Mouse (Mus musculus) bone marrow, adult 2 months (tissue): Measurements from ENCODE around the gene Copb1. TPM values are rescaled to one million over a fixed set of nuclear protein-coding genes. Genes with fewer than 3 reads are reported as not detected.

Experiments
- H3K27ac ChIP-seq: fragments of 200-500 bp; 2 replicates; pipeline ENCODE4 v1.5.1; 2012; ENCODE audit warnings: low read depth, mild to moderate bottlenecking, control low read depth, inconsistent platforms, low read length; ENCODE audit not compliant: control insufficient read depth, poor library complexity, insufficient read depth
- H3K4me1 ChIP-seq: fragments of 200-500 bp; 2 replicates; pipeline ENCODE4 v1.6.1; 2011; ENCODE audit warnings: low read length; ENCODE audit not compliant: control insufficient read depth, insufficient read depth
- H3K4me3 ChIP-seq: fragments of 200-500 bp; replicated peaks from 2 replicates; pipeline ENCODE3; 2011; ENCODE audit warnings: mild to moderate bottlenecking, low read depth, low read length, control low read depth; ENCODE audit not compliant: control insufficient read depth
- CTCF ChIP-seq: fragments of 200-500 bp; IDR thresholded peaks from 2 replicates; pipeline ENCODE4 v1.5.1; 2011; ENCODE audit warnings: low read length, control low read depth; ENCODE audit not compliant: control insufficient read depth, insufficient read depth
- POLR2A ChIP-seq: fragments of 200-500 bp; IDR thresholded peaks from 2 replicates; pipeline ENCODE4 v1.6.1; 2011; ENCODE audit warnings: low read depth, mild to moderate bottlenecking, control low read depth, low read length, borderline replicate concordance; ENCODE audit not compliant: control insufficient read depth
- WGBS: fragments of 180-500 bp; shearing (Covaris S2); methylation state at CpG from one replicate; pipeline ENCODE4 v1.1.7; 2018; 5-methylcytosine and 5-hydroxymethylcytosine counted together
- polyA plus RNA-seq: library from polyadenylated mRNA; stranded (reverse); fragments of >200 nt; gene quantifications from 2 replicates; pipeline ENCODE4 v1.2.4, GENCODE M21; 2011; ENCODE audit warnings: low replicate concordance; ENCODE audit not compliant: missing spikeins, insufficient read depth, insufficient read length

The Copb1 gene
- polyA plus RNA-seq, 1 experiment = 17.3 TPM

DNA sequence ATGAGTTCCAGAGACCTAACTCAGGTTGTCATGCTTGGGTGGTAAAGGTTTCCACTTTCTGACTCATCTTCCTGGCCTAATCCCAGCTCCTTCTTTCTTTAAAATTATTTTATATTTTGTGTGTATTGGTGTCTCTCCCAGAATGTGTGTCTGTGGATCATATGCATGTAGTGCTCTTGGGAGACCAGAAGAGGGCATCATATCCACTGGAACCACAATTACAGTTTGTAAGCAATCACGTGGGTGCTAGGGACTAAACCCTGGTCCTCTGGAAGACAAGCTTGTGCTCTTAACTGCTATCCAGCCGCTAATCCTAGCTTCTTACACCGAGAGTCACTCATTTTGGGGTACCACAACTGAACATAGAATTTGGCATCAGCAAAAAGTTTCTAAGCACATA, 2.8 kb downstream of the Copb1 start:
- H3K27ac ChIP-seq = no peak overlapping the region
- H3K4me1 ChIP-seq = no peaks in the 10 kb centered on the region; the same call in 1 of the 2 replicates
- TF ChIP-seq POLR2A = no peak
- TF ChIP-seq CTCF = no peak
- no peak overlapping the region for H3K4me3 ChIP-seq
- WGBS = 86% methylated on average over 3 of the region's 3 CpGs

DNA sequence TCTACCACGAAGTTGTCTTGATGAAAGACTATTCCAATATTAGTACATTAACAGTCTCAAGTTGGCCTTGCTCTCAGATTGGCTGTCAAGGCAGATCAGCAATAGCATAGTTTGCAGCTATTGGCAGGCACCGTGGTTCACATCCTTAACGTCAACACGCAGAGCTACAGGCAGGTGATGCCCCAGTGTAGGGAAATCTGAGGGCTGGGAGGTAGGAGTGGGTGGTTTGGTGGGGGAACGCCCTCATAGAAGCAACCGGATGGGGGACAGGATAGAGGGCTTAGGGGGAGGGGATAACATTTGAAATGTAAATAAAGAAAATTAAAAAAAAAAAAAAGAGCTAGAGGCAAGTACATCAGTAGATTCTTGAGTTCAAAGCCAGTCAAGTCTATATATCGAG, 20.5 kb downstream of the Copb1 start:
- Histone ChIP-seq H3K4me3 (no peak overlapping the region), H3K27ac (no peak overlapping the region), H3K4me1 (no peaks in the 10 kb centered on the region)
- TF ChIP-seq POLR2A (no peak), CTCF (no peak)
- WGBS = 79% methylated on average over 7 of the region's 7 CpGs

DNA sequence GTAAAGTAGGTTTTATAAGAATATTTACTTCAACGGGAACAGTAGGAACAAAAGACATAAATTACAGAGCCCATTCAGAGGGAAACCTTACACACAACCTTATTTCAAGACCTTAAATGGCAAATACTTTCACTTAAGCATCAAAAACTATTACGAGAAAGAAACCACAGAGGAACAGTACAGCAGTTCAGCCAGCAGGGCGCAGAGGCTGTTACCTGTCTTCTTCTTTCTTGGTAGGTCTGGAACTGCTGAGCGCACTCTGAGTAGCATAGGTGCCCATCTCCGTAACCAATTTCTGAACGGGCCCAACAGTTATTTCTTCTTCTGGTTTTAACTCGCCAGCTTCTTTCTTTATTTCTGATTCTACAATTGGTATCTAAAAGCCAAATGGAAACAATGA, 21.5 kb downstream of the Copb1 start:
- 83% methylated on average over 7 of the region's 7 CpGs for WGBS
- no peak for TF ChIP-seq POLR2A
- TF ChIP-seq CTCF = no peak
- Histone ChIP-seq H3K4me3 (no peak overlapping the region), H3K27ac (no peak overlapping the region), H3K4me1 (no peaks in the 10 kb centered on the region)

DNA sequence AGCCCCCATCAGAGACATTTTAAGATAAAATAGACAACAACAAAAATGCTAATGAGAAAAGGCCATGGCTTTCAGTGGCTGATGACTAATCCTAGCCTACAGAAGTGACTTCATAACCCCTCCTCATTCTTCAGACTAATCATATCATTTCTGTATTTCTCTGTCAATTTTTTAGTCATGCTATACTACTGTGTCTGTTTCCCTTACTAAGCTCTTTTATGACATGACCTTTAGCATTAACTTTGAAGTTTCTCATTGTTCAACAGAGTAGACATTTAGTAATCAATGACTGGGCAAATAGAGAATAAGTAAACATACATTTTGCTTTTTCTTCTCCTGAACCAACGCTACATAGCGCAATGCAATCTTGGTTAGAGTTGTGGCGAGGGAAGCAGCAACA, 22.7 kb downstream of the Copb1 start:
- Histone ChIP-seq H3K4me1 (no peaks in the 10 kb centered on the region), H3K27ac (no peak overlapping the region), H3K4me3 (no peak overlapping the region)
- TF ChIP-seq CTCF (no peak), POLR2A (no peak)
- 94% methylated on average over 3 of the region's 3 CpGs for WGBS

DNA sequence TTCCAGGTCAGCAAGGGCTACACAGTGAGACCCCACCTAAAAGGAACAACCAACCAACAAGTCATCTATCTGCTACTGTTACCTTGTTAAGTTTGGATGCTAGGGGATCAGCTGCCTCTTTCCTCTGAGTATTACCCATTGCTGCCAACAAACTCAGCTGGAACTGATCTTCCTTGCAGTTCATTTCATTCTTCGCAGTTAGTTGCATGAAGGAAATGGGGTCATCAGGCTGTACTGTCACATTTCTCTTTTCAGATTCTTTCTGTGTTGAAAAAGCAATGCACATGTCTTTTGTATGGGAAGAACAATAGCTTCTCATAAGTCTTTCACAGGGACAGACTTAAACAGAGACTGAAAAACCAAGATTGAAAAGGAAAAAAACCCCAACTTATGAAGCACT, 28.0 kb downstream of the Copb1 start:
- Histone ChIP-seq H3K4me1 (no peaks in the 10 kb centered on the region), H3K27ac (no peak overlapping the region), H3K4me3 (no peak overlapping the region)
- WGBS = 79% methylated on average over 1 of the region's 1 CpGs
- TF ChIP-seq CTCF (no peak), POLR2A (no peak)

DNA sequence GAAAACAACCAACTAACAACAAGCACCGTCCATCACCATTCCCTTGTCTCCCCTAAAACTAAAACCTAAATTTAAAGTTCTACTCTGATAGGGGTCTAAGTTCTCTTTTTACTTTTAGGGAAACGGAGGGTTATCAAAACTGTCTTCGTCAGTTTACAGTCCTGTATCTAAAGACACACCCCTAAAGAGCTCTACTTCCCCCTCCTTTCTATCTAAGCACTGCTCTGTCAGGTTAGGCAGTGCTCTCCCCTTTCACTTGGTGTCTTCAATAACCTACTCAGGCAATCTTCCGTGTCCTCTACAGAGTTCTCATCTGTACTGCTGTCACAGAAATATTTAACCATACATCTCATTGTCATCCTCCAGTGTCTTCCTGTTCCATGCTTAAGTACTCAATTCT, 34.1 kb downstream of the Copb1 start:
- Histone ChIP-seq H3K27ac (no peak overlapping the region), H3K4me3 (no peak overlapping the region), H3K4me1 (no peaks in the 10 kb centered on the region)
- WGBS = 69% methylated on average over 4 of the region's 4 CpGs
- TF ChIP-seq CTCF (no peak), POLR2A (no peak)

DNA sequence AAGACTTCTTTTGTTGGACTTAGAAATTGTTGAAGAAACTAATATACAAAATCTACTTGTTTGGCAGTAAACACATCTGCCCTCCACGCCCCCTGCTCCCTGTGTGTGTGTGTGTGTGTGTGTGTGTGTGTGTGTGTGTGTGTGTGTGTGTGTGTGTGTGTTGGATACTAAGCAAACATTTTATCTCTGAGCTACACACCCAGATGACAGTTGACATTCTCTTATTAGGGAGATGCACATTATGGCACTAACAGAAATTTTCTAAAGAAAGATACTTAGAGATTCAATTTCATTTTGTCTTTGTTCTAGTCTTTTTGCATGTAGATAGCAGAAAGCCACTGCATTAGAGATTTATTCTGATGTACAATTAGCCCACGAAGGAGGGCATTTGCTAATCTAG, 37.6 kb downstream of the Copb1 start:
- Histone ChIP-seq H3K4me1 (no peaks in the 10 kb centered on the region), H3K4me3 (no peak overlapping the region), H3K27ac (no peak overlapping the region)
- WGBS = 61% methylated on average over 2 of the region's 2 CpGs
- no peak for TF ChIP-seq POLR2A
- no peak for TF ChIP-seq CTCF

DNA sequence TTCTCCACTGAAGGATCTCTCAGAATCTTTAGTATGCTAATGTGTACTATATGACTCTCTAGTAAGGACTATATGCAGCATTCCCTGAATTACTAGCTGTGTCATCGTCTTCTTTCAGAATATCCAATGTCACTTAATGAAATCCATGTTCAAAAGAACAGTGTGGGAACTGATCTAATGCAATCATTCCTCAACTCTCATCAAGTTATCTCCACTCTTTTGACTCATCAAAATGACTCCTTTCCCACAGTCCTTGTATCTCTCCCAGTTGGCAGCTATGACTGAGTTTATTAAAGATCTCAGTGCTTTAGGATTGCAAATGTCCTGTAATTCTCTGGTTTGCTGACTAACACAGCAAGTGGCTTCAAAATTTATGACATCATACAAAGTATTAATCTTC, 40.1 kb downstream of the Copb1 start:
- TF ChIP-seq CTCF = no peak
- no peak for TF ChIP-seq POLR2A
- no peak overlapping the region for H3K4me3 ChIP-seq
- WGBS = 82% methylated on average over 1 of the region's 1 CpGs

DNA sequence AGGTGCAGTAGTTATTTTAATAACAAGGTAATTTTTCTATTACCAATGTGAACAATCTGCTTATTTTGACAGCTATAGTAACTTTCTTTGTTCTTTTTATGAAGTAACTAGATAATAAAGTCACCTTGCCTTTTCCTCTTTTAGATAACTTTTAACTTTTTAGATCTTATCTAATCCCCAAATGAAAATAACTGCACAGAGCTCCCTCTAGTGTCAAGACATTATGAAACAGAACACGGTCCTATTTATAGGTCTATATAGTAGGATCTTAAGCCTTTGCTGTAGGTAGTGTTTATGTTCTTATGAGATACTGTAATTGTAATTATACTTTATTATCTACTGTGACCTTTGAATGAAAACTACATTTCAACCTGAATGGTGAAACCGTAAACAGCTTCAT, 41.0 kb downstream of the Copb1 start:
- no peaks in the 10 kb centered on the region for H3K4me1 ChIP-seq
- H3K4me3 ChIP-seq = no peak overlapping the region
- 47% methylated on average over 2 of the region's 2 CpGs for WGBS
- no peak overlapping the region for H3K27ac ChIP-seq
- no peak for TF ChIP-seq POLR2A
- no peak for TF ChIP-seq CTCF

More for the DNA sequence above, 40.1 kb downstream of the Copb1 start:
- Histone ChIP-seq H3K27ac (no peak overlapping the region), H3K4me1 (no peaks in the 10 kb centered on the region)
